Mouse (Mus musculus): ENCODE data around the gene Nt5c1a.

DNA sequence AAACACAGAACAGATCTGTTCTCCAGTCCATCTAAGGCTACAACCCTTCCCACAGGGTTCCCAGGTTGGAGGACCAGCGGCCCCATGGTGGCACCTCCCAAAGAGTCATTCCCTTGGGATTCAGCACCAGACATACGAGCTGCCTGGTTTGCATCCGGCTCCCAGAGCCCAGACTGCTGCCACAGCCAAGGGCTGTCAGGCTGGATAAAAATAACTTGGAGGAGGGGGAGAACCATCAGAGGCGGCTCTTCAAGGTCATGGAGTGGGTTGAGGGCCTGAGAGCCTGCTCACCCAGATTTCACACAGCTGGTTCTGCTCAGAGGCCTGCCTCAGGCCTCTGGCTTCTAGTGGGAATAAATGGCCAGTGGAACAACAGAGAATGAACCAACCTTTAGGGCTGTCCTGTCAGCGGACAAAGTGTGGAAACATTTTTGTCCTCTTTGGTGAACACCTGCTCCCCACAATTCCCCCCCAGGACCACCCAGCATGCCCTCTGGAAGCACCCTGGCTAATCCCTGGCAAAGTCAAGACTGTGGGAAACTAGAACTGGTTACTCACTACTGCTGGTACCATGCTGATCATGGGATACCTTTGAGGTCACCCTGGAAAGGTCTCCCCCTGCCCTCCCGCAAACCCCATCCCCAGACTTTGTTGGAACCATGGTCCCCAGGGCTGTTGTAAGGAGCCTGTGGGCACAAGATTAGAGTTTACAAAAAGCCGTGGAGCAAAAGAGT, 46.0 kb downstream of the Nt5c1a start:
- TF ChIP-seq CTCF (IDR thresholded peaks at IDR 0.05; ENCODE audit: borderline replicate concordance, control insufficient read depth, extremely low read depth, insufficient read depth, low read length, poor library complexity): no peak
- TF ChIP-seq POLR2A (IDR thresholded peaks at IDR 0.05; ENCODE audit: control insufficient read depth, extremely low read depth, insufficient read depth, low read length, poor library complexity): no peak
